Mouse (Mus musculus): ENCODE measurements around the gene Mcoln2.
"Not testable (repeated sequence)": the region's sequence is repeated elsewhere in the genome, so short reads cannot be mapped to it uniquely, and the experiment has no call there.

Mcoln2 gene

DNA sequence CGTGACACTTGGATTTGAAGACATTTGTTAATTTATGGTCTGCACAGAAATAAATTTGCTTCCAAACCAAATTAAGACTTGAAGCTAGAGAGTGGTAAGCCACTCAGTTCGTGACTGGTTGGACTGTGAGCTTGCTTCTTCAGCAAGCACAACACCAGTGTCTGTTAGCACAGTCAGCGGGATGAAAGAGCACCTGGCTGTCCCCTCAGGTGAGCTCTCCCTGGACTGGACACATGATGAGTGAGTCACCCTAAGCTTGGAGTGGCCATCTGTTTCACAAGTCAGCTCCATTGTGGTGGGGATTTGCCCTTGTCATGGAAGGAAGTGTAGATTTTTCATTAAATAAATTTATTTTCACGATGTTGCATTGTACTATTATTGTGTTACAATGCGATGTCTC, 45.5 kb downstream of the Mcoln2 start:
- no peak for DNase-seq

DNA sequence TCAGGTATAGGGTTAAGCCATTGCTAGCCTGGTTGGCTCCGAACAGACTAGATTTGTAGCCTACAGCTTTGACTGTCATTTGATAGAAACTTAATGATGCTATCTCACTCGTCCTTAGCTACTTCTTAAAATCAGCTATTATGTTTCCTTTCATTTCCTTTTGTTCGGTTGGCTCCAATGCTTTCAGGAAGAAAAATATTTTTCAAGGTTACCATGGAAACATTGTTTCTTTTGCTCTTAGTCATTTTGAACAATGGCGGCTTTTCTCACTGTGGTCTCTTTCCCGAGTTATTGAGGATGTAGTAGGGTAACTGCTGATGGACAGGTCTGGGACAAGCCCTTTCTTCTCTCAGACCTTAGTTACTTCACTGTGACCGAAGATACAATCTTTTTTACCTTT, 46.7 kb downstream of the Mcoln2 start:
- no peak for DNase-seq

DNA sequence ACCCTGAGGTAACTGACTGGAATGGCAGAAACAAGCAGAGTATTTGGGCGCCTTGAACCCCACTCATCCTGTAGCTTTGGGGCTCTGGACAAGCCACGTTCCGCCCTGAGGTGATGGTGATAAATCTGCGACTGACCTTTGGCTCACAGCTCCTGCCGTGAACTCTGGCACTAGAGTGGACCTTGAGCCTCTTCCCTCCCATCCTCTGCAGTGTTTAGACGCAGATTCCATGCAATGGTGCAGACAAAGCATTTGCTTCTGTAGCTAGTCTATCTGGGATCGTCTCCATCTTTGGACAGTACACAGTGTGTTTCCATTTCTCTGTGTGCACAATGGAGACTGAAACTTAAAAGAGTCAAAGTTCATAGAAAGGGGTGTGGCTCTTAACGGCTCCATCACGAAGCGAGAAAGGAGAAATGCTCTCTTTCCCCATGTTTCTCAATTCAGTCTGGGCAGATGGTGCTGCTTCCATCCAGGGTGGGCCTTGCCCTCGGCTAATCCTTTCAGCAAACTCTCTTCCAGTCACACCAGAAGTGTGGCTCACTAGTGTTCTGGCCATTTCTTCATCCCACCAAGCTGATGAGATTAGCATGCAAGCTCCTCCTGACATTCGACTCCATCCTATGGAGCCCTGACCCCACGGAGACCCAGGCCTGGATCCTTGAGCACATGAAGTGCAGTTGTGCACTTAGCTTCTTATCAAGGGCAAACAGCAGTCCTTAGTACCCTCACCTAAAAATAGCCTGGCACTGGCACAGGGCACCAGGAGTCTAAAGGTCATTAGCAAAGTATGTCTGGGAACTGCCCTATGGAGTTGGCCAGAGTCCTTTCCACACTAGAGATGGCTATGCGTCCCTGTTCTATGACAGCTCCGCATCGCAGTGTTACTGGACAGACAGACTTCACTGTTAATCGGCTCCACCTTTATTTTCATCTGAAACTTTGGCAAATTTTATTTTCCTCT, 47.4 kb downstream of the Mcoln2 start:
- DNase-seq: no peak

DNA sequence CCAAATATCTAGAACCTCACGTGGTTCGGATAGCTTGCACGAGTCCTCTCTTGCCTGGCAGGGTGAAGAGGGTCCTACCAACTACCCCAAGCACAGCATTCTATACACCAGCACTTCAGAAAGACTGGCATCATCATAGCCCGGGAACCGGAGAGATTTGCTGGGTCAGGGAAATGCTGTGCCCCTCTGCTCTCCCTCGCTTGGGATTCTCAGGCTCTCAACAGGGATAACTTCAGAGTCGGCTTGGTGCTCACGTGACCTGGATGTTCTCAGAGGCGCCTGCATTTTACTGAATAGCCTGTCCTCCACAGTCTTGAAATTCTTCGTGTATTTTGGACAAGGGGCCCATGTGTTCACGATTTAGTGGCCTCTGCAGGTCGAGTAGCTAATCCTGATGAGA, 48.2 kb downstream of the Mcoln2 start:
- no peak for DNase-seq

DNA sequence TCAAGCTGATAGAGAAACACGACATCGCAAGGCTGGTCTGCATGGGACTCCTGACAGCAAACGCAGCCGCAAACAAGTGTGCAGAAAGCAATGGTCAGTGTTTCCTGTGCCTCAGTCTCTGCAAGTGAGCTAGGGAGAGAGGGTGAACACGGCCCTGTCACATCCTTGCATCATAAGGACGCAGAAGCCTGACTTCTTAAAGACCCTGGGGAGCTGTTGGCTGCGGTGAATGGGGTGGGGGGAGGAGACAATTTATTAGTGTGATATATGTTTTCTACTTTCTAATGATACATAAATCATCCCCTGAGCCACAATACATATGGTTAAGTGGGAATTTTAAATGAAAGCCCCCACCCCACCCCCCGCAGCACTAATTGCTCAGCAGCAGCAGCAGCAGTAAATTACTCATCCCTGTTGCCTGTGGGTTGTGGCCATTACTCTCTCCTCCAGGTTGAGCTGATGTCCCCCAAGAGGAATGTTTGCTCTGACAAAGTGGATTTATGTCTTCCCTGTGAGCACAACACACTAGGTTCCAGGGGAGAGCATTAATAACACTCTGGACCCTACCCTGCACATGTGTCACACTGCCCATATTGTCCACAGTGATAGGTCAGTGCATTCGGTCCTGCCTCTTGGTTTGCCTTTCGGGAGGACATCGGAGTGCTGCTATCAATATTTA, 49.3 kb downstream of the Mcoln2 start:
- no peak for DNase-seq

DNA sequence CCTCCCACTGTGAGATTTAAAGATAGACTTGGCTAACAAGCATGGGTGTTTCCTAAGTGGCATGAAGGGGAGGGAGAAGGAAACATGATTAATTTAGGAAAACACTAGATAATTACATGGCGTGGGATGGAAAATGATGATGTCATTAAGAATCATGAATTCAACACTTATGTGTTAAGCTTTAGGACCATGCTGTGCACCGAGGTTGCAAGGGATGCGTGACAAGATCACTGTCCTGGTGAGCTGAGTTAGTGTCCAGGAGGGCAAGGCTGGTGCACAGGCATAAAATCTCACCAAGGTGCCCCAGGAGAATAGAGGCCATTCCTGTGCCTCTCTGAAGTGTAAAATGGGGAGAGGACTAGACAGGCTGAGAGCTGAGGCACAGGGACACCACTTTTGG, 49.9 kb downstream of the Mcoln2 start:
- DNase-seq: no peak

DNA sequence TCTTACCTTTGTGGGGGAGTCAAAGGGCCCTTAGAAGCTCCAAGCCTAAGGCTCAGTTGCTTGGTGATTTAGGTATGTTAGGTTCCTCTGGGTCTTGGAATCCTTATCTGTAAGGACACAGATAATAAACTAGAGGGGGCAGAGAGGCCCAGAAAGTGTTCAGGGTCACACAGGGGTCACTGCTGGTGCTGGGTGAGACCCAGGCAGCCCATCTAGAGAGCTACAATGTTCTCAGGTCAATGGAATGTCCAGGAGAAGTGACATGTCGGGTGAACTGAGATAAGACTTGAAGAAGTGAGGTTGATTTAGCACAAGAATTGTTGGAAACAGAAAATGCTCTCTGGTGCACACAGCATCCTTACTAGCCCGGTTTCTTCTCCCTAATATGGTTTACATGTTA, 54.7 kb downstream of the Mcoln2 start:
- no peak for DNase-seq

DNA sequence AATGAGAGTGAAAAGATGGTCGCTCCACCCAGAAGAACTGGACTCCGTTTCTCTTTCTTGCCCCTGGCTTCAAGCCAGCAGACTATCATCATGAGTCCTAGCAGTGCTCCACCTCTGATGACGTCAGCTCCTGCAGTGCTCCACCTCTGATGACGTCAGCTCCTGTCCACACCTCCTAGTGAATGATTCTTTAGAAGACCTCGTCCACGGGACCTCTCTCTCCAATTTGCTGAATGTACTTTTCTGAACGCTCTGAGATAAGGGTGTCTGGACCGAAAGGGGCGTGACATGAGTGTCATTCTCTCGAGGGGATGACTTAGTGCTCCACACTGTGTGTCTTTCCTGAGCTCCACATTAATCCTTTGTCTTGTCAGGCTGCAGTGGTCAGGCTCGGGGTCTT, 55.7 kb downstream of the Mcoln2 start:
- DNase-seq: no peak

DNA sequence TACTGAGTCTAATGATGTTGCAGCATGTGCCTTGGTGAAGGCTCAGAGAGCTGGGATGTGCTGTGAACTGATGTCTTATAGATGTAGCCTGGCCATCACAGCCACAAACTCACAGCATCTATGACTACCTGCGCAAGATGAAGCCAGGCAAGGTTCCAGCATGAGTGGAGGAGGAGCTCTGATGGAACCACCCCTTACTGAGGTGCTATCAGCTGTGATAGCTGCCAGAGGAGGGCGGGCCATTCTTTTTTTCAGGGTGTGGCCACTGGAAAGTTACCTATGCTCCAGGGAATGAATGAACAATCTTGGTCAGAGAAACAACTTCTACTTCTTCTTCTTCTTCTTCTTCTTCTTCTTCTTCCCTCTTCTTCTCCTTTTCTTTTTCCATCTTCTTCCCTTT, 57.0 kb downstream of the Mcoln2 start:
- no peak for DNase-seq

DNA sequence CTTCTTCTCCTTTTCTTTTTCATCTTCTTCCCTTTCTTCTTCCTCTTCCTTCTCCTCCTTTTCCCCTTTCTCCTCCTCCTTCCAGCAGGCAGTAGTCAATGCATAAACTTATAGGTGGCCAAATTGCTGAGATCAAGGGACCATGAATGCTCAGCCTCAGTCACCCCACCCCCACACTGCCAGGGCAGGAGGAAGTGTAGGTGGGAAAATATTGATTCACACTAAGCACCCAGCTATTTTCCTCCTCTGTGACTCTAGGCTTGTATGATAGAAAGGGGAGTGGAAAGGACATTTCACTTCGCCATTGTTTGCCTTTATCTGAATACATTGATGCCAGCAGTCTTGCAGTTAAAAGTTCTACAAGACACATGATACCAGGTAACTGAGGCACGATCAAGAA, 57.8 kb downstream of the Mcoln2 start:
- DNase-seq: no peak

DNA sequence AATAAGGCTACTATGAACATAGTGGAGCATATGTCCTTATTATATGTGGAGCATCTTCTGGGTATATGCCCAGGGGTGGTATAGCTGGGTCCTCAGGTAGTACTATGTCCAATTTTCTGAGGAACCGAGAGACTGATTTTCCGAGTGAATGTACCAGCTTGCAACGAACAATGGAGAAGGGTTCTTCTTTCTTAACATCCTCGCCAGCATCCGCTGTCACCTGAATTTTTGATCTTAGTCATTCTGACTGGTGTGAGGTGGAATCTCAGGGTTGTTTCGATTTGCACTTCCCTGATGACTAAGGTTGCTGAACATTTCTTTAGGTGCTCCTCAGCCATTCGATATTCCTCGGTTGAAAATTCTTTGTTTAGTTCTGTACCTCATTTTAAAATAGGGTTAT, 60.1 kb downstream of the Mcoln2 start:
- not testable (repeated sequence) for DNase-seq

DNA sequence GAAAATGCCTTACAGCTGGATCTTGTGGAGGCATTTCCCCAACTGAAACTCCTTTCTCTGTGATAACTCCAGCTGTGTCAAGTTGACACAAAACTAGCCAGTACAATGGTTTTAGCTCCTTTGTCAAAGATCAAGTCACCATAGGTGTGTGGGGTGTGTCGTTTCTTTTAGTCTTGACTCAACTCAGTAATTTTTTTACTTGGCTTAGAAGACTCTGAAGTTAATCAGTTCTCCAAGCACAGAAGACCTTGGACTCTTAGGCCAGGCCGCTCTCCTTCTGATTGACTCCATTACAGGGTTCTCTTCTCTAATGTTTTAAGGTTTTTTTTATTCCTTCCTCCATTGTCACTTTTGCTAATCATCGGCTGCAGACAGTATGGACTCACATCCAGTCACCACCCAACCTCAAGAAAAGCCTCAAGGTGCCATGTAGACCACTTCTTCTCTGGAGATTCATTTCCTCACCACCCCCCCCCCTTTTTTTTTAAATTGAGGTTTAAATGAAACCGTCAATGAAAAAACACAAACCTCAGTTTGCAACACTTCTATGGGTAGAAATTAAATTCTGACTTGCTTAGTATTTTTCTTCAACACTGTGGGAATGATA, 61.6 kb downstream of the Mcoln2 start:
- DNase-seq: no peak

DNA sequence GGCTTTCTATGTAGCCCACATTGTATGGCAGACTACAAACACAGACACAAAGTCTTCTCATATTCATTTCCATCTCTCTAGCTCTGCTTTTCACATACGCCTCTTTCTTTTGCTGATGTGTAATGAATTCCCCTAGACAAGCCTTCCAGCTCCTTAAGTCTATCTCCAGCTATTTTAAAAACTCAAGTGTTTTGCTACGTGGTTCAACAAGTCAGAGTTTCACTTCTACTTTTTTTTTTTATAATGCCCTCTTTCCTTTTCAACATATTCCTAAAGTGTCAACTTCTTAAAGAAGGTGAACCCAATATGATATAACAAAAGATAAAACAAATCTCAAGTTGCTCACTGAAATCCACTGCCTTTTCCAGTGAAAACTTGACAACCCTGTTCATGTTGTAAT, 62.3 kb downstream of the Mcoln2 start:
- DNase-seq: no peak

DNA sequence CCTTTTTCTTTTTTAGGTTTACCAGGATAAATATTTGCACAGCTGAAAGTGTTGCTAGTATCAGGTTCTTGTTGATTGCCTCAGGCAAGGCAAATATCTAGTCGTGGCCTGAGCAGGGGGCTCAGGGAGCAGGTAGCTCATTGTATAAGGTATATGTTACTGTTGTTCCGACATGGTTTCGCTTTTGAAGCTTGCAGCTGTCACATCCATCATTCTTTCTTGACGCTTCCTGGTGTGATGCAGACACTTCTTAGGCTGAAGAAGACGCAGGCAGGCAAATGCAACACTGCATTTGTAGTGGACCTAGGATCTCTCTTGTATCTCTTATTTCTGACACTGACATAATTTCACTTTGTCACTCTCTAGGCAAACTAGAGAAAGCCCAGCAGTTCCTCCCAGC, 63.7 kb downstream of the Mcoln2 start:
- DNase-seq: no peak

DNA sequence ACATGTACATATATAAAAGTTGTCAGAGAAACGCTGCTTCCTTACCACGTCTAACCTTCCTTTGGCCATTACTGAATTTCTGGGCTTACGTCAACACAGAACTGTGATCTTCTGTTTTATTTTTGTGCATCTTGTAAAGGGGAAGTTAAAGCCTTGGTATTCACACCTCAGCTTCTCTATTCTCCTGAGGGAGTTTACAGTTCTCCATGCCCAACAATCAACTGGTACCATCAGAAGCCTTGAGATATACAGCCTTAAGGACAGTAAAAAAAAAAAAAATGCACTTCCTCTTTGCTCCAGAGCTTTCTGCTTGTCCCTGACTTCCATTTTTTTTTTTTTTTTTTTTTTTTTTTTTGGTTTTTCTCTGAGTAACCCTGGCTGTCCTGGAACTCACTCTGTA, 66.9 kb downstream of the Mcoln2 start:
- no peak for DNase-seq

DNA sequence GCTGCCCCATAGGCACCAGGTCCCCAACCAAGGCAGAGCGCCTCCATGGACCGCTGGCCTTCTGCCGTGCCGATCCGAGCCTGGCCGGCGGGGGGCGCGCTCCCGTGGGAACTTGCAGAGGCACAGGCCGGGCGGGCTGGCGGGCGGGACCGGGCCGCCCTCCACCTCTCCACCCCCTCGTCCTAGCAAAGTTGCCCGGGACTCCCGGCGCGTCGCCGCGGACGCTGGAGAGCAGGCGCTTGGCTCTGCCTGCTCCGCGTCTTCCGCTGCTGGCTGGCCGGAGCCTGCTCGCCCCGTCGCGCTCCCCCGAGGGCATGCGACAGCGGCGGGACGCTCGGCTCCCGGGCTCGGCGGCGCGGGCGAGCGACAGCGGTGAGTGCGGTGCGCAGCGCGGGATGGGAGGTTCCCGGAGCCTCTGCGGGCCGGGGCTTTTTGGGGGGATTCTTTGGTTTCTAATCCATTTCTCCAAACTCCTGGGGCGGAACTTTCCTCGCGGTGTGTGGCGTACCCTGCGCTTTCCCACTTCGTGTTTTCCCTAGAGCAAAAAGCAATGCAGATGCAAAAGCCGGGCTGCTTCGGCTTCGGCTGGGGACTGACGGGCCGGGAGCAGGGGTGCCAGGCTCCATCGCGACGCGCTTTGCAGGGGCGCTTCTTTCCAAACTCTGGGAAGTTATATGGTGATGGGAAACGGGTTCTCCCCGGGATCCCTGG, 71.3 kb downstream of the Mcoln2 start, which contains the start of gene Lpar3:
TSS of gene Lpar3 (plus strand) at position 188 of the 711 bp plus-strand sequence.
- no peak for DNase-seq

DNA sequence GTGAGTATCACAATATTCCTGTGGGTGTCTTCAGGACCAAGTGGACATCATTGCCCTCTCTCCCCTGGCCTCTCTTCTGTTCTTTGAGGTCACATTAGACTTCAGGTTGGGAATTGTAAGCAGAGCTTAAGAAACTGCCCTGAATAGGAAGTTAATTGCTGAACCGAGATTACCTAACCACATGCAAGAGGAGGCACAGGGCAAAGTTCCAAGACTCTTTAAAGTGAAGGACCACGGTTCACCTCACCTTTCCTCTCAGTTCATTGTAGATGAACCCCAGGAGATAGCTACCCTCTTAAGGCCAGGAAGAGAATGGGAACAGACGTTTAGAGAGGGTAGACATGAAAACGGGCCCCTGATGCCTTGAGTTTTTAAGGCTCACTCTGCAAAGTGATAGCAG, 74.6 kb downstream of the Mcoln2 start:
- no peak for DNase-seq

DNA sequence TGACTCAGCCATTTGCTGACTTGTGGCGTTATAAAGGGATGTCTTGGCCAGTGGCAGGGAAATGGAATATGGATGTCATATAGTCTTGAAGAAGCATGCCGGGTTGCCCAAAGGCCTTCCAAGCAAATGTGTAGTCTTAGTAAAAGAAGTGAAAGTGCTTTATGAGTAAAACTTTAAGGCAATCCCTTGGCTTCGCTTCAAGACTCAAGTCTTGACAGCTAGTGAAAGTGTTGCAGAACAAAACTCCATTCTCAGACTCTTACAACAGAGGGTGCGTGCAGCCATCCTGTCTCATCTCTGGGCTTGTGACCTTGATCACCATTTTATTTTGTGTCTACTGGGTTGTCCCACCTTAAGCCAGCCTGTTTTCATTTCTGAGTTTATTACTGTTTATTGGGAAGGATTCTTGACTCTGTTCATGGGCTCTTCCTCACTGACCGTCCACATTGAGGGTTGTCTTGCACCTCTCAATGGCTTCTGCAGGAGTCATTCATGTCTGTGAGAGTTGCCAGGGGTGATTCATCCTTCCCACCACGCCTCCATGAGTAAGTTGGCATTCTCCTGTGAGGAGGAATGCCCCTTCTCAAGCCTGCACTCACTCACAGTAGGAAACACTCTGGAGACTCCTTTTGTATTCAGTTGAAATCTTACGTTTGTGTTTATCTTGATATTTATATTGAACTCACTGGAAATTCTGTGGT, 75.6 kb downstream of the Mcoln2 start:
- no peak for DNase-seq

DNA sequence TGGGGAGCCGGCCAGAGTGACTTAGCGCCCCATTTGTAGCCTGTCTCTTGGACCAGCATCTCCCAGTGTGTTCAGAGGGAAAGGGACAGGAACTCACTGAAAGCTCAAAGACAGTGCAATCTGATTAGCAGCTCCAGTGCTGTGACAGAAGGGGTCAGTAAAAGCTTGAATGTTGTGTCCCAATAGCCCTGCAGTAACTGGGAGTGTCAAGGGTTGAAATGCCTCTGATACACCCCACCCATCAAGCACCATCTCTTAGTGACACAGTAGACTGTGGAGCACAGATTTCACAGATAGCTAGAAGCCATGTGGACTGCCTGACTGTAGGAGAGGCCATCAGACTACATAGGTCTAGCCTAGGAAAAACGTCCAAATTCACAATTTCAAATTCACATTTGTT, 77.8 kb downstream of the Mcoln2 start:
- no peak for DNase-seq

DNA sequence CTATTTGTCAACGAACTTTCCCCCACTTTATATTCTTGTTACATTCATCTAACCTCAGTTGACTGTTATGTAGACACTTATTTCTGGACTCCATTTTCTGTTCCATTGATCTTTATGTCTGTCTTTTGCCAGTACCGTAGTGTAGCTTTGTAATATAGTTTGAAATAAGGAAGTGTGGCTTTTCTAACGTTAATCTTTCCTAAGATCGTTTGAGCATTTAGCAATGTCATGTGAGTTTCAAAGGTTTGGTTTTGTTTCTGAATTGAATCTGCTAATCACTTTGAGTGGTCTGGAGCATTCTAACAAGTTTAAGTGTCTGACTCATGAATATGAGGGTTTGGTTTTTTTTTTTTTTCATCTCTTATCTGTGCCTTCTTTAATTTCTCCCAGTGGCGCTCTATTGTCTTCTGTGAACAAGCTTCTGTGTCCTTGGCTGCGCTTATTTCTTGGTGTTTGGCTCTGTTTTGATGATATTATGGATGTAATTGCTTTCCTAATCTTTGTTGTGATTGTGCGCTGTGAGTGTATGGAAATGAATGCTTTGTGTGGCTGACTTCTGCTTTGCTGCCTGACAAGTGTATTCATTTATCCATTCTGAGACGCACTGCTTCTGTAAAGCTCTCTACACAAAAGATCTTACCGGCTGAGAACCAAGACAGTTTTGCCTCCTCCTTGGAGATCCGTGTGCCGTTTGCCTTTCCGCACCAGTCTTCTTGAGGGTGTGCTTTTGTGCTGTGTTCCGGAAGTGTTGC, 79.1 kb downstream of the Mcoln2 start:
- DNase-seq: no peak

DNA sequence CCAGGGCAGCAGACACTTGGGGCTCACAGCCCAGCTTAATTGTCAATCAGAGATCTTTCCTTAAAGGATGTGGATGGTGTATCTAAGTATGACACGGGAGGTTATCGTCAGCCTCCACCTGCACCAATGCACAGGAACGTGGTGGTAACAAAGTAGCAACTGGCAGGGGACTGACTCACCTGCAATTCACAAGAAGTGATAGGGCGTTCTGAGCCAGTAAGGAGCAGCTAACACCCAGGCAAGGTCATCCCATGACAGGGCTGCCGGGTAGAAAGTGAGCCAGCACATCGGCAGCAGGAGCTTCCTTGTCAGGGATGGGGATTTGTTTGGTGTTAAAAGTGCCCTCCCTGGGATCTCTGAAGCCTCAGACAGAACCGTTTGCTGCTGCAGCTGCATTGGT, 83.1 kb downstream of the Mcoln2 start:
- no peak for DNase-seq

DNA sequence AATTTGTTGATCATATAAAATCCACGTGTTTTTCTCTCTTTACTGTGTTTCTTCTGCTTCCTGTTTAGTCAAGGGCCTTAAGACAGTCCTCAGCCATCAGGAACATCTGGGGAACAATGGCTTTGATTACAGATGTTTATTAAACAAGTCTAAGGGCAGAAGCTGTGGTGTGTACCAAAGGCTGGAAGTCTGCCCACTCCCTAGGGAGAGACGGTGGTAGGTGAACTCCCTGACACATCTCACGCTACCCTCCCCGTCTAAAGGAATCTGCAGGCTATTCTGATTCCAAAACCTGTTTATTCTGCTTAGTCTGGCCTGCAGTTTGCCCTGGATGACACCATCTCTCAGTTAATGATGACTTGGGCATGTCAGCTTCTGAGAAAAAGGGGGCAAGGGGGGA, 84.1 kb downstream of the Mcoln2 start:
- no peak for DNase-seq
